Mouse (Mus musculus) lung, embryonic 16.5 days (tissue): ENCODE data around the gene Sfmbt1. TPM values are rescaled to one million over a fixed set of nuclear protein-coding genes. Genes with fewer than 3 reads are reported as not detected.

Source experiments
- polyA plus RNA-seq: library from polyadenylated mRNA; unstranded; fragments of >200 nt; fragmentation: Nextera tagmentation; extraction: Ambion mirVana; gene quantifications from 2 replicates; pipeline ENCODE4 v1.2.1, GENCODE M21; 2015

The Sfmbt1 gene
- polyA plus RNA-seq, 1 experiment from 2014 or later, result 10.6 TPM

Other genes starting within 250 kb of the Sfmbt1 start
- gene Dcp1a, start 235.3 kb upstream of the Sfmbt1 start, polyA plus RNA-seq, result 24.8 and 25.5 TPM in 2 replicates
- 9.2 and 9.7 TPM in 2 replicates for gene Cacna1d, start 223.4 kb upstream of the Sfmbt1 start, polyA plus RNA-seq
- 244 and 251 TPM in 2 replicates for gene Tkt, start 166.5 kb upstream of the Sfmbt1 start, polyA plus RNA-seq
- 53.4 and 55.4 TPM in 2 replicates for gene Prkcd, start 88.6 kb upstream of the Sfmbt1 start, polyA plus RNA-seq
- 17.6 and 18.1 TPM in 2 replicates for gene Rft1, start 60.5 kb upstream of the Sfmbt1 start, polyA plus RNA-seq
- 27.0 and 38.3 TPM in 2 replicates for gene Tmem110, start 110.7 kb downstream of the Sfmbt1 start, polyA plus RNA-seq
- 9.9 and 12.6 TPM in 2 replicates for gene Mustn1, start 164.4 kb downstream of the Sfmbt1 start, polyA plus RNA-seq
- gene Itih4, start 171.6 kb downstream of the Sfmbt1 start, polyA plus RNA-seq, result 0.59 and 3.7 TPM in 2 replicates
- 0.98 and 8.5 TPM in 2 replicates for gene Itih3, start 208.9 kb downstream of the Sfmbt1 start, polyA plus RNA-seq
- gene Itih1, start 228.4 kb downstream of the Sfmbt1 start, polyA plus RNA-seq, result 0.09 and 1.1 TPM in 2 replicates
- 13.0 and 14.0 TPM in 2 replicates for gene Nek4, start 236.5 kb downstream of the Sfmbt1 start, polyA plus RNA-seq